Mouse (Mus musculus): ENCODE measurements at regions not wholly inside any gene's neighbourhood (a gene's known extent, or its start where the extent isn't known, plus 50 kb on each side); places are given as distances from the start of the nearest gene placed in this dataset.

- no peaks in the 10 kb centered on the region for H3K36me3 ChIP-seq (replicated peaks)
- no peak overlapping the region for H3K4me3 ChIP-seq
- H3K27me3 ChIP-seq (replicated peaks; ENCODE audit: low read depth, poor library complexity, severe bottlenecking): no peaks in the 10 kb centered on the region
- no peaks in the 10 kb centered on the region for H3K9me3 ChIP-seq
- H3K27ac ChIP-seq (replicated peaks): no peak overlapping the region
- H3K4me1 ChIP-seq: peaks cover 28% of the 10 kb centered on the region
- DNase-seq (ENCODE audit: low spot score): no peak
- 72% methylated on average over 2 of the region's 2 CpGs for WGBS
Measured at GRCm38 (mm10) chr1:193552348-193552747, 182.2 kb upstream of the Camk1g start.

GRCm38 (mm10) chr1:193551340-193551739 is 181.2 kb upstream of the Camk1g start:
- peak overlapping the region; percentile 41 for H3K27ac ChIP-seq (replicated peaks)
- whole genome bisulfite sequencing: 63% methylated on average over 1 of the region's 1 CpGs
- no peak overlapping the region for H3K4me3 ChIP-seq
- no peaks in the 10 kb centered on the region for H3K9me3 ChIP-seq
- H3K27me3 ChIP-seq (replicated peaks; ENCODE audit: low read depth, poor library complexity, severe bottlenecking): no peaks in the 10 kb centered on the region
- DNase-seq (ENCODE audit: low spot score): no peak
- no peaks in the 10 kb centered on the region for H3K36me3 ChIP-seq (replicated peaks)
- H3K4me1 ChIP-seq: peaks cover 28% of the 10 kb centered on the region

GRCm38 (mm10) chr1:193550761-193551160 is 180.7 kb upstream of the Camk1g start:
- no peak for DNase-seq (ENCODE audit: low spot score)
- peak overlapping the region; percentile 41; the same call in 1 of the 2 replicates for H3K27ac ChIP-seq (replicated peaks)
- peaks cover 28% of the 10 kb centered on the region for H3K4me1 ChIP-seq
- H3K9me3 ChIP-seq: no peaks in the 10 kb centered on the region
- no peak overlapping the region for H3K4me3 ChIP-seq
- WGBS: 38% methylated on average over 2 of the region's 2 CpGs
- no peaks in the 10 kb centered on the region for H3K27me3 ChIP-seq (replicated peaks; ENCODE audit: low read depth, poor library complexity, severe bottlenecking)
- no peaks in the 10 kb centered on the region for H3K36me3 ChIP-seq (replicated peaks)

- Histone ChIP-seq H3K4me1 (peaks cover 32% of the 10 kb centered on the region), H3K9me3 (no peaks in the 10 kb centered on the region), H3K27ac (replicated peaks) (no peak overlapping the region), H3K4me3 (no peak overlapping the region), H3K27me3 (replicated peaks; ENCODE audit: low read depth, poor library complexity, severe bottlenecking) (peaks cover 4% of the 10 kb centered on the region), H3K36me3 (replicated peaks) (no peaks in the 10 kb centered on the region)
- 79% methylated on average over 2 of the region's 2 CpGs for WGBS
- no peak for DNase-seq (ENCODE audit: low spot score)
Measured at GRCm38 (mm10) chr1:193547356-193547755, 177.3 kb upstream of the Camk1g start.

- no peak for DNase-seq (ENCODE audit: low spot score)
- Histone ChIP-seq H3K27me3 (replicated peaks; ENCODE audit: low read depth, poor library complexity, severe bottlenecking) (peaks cover 17% of the 10 kb centered on the region), H3K36me3 (replicated peaks) (no peaks in the 10 kb centered on the region), H3K4me3 (no peak overlapping the region), H3K9me3 (no peaks in the 10 kb centered on the region), H3K27ac (replicated peaks) (no peak overlapping the region), H3K4me1 (peaks cover 27% of the 10 kb centered on the region)
- 86% methylated on average over 2 of the region's 2 CpGs for WGBS
Measured at GRCm38 (mm10) chr1:193546044-193546432, 175.9 kb upstream of the Camk1g start.

GRCm38 (mm10) chr1:193545406-193546043 is 175.4 kb upstream of the Camk1g start:
- DNase-seq (ENCODE audit: low spot score): no peak
- H3K9me3 ChIP-seq: no peaks in the 10 kb centered on the region
- no peaks in the 10 kb centered on the region for H3K36me3 ChIP-seq (replicated peaks)
- H3K4me1 ChIP-seq: peaks cover 22% of the 10 kb centered on the region
- H3K27me3 ChIP-seq (replicated peaks; ENCODE audit: low read depth, poor library complexity, severe bottlenecking): peaks cover 17% of the 10 kb centered on the region
- WGBS: 49% methylated on average over 4 of the region's 4 CpGs
- no peak overlapping the region for H3K4me3 ChIP-seq
- H3K27ac ChIP-seq (replicated peaks): no peak overlapping the region

- no peaks in the 10 kb centered on the region for H3K36me3 ChIP-seq (replicated peaks)
- H3K27ac ChIP-seq (replicated peaks): no peak overlapping the region; the same call in 1 of the 2 replicates
- DNase-seq (ENCODE audit: low spot score): no peak
Measured at GRCm38 (mm10) chr1:193544804-193545203, 174.7 kb upstream of the Camk1g start.

GRCm38 (mm10) chr1:193543834-193544233 is 173.7 kb upstream of the Camk1g start:
- H3K9me3 ChIP-seq: no peaks in the 10 kb centered on the region
- H3K36me3 ChIP-seq (replicated peaks): no peaks in the 10 kb centered on the region
- WGBS: 72% methylated on average over 3 of the region's 3 CpGs
- no peak for DNase-seq (ENCODE audit: low spot score)
- H3K4me1 ChIP-seq: peaks cover 27% of the 10 kb centered on the region
- peaks cover 17% of the 10 kb centered on the region for H3K27me3 ChIP-seq (replicated peaks; ENCODE audit: low read depth, poor library complexity, severe bottlenecking)
- no peak overlapping the region for H3K27ac ChIP-seq (replicated peaks)
- H3K4me3 ChIP-seq: no peak overlapping the region

More at GRCm38 (mm10) chr1:193544804-193545203, 174.7 kb upstream of the Camk1g start:
- no peak overlapping the region for H3K4me3 ChIP-seq
- H3K27me3 ChIP-seq (replicated peaks; ENCODE audit: low read depth, poor library complexity, severe bottlenecking): peaks cover 17% of the 10 kb centered on the region
- peaks cover 18% of the 10 kb centered on the region for H3K4me1 ChIP-seq
- no peaks in the 10 kb centered on the region for H3K9me3 ChIP-seq

- 76% methylated on average over 4 of the region's 4 CpGs for WGBS
- Histone ChIP-seq H3K27ac (replicated peaks) (no peak overlapping the region), H3K4me1 (peaks cover 31% of the 10 kb centered on the region), H3K27me3 (replicated peaks; ENCODE audit: low read depth, poor library complexity, severe bottlenecking) (peaks cover 17% of the 10 kb centered on the region), H3K9me3 (no peaks in the 10 kb centered on the region), H3K4me3 (no peak overlapping the region), H3K36me3 (replicated peaks) (no peaks in the 10 kb centered on the region)
- no peak for DNase-seq (ENCODE audit: low spot score)
Measured at GRCm38 (mm10) chr1:193543284-193543683, 173.2 kb upstream of the Camk1g start.

- WGBS: 26% methylated on average over 13 of the region's 13 CpGs
- H3K9me3 ChIP-seq: no peaks in the 10 kb centered on the region
- peak overlapping the region; percentile 9; the same call in 1 of the 2 replicates for H3K4me3 ChIP-seq
- peaks cover 31% of the 10 kb centered on the region for H3K4me1 ChIP-seq
- peak overlapping the region; percentile 40; the same call in 1 of the 2 replicates for H3K27ac ChIP-seq (replicated peaks)
- H3K27me3 ChIP-seq (replicated peaks; ENCODE audit: low read depth, poor library complexity, severe bottlenecking): peaks cover 17% of the 10 kb centered on the region
- peak; percentile 34 for DNase-seq (ENCODE audit: low spot score)
- H3K36me3 ChIP-seq (replicated peaks): no peaks in the 10 kb centered on the region
Measured at GRCm38 (mm10) chr1:193541934-193542580, 172.0 kb upstream of the Camk1g start.

GRCm38 (mm10) chr1:193541281-193541680 is 171.2 kb upstream of the Camk1g start:
- Histone ChIP-seq H3K27me3 (replicated peaks; ENCODE audit: low read depth, poor library complexity, severe bottlenecking) (peaks cover 17% of the 10 kb centered on the region), H3K9me3 (no peaks in the 10 kb centered on the region), H3K27ac (replicated peaks) (no peak overlapping the region), H3K36me3 (replicated peaks) (no peaks in the 10 kb centered on the region), H3K4me1 (peaks cover 31% of the 10 kb centered on the region), H3K4me3 (no peak overlapping the region)
- no peak for DNase-seq (ENCODE audit: low spot score)
- 79% methylated on average over 4 of the region's 4 CpGs for WGBS

- Histone ChIP-seq H3K4me1 (peaks cover 29% of the 10 kb centered on the region), H3K27ac (replicated peaks) (no peak overlapping the region), H3K9me3 (no peaks in the 10 kb centered on the region), H3K4me3 (no peak overlapping the region), H3K36me3 (replicated peaks) (no peaks in the 10 kb centered on the region), H3K27me3 (replicated peaks; ENCODE audit: low read depth, poor library complexity, severe bottlenecking) (peaks cover 17% of the 10 kb centered on the region)
- WGBS: 68% methylated on average over 5 of the region's 5 CpGs
- no peak for DNase-seq (ENCODE audit: low spot score)
Measured at GRCm38 (mm10) chr1:193540486-193540885, 170.4 kb upstream of the Camk1g start.

- H3K36me3 ChIP-seq (replicated peaks): no peaks in the 10 kb centered on the region
- H3K27ac ChIP-seq (replicated peaks): no peak overlapping the region
- no peak for DNase-seq (ENCODE audit: low spot score)
- peaks cover 17% of the 10 kb centered on the region for H3K27me3 ChIP-seq (replicated peaks; ENCODE audit: low read depth, poor library complexity, severe bottlenecking)
- H3K4me1 ChIP-seq: peaks cover 26% of the 10 kb centered on the region
- no peaks in the 10 kb centered on the region for H3K9me3 ChIP-seq
- 87% methylated on average over 6 of the region's 6 CpGs for WGBS
- no peak overlapping the region for H3K4me3 ChIP-seq
Measured at GRCm38 (mm10) chr1:193539261-193539660, 169.2 kb upstream of the Camk1g start.
